Mouse (Mus musculus) heart, postnatal 0 days (tissue): ENCODE results near the gene Olfr1416.

Source experiments
- CTCF ChIP-seq: IDR thresholded peaks from 2 replicates; pipeline ENCODE4 v1.5.1; 2016; ENCODE audit warnings: antibody characterized with exemption, control low read depth, low read depth
- EP300 ChIP-seq: IDR thresholded peaks from 2 replicates; pipeline ENCODE4 v1.6.1; 2016; ENCODE audit warnings: antibody characterized with exemption, low read depth

DNA sequence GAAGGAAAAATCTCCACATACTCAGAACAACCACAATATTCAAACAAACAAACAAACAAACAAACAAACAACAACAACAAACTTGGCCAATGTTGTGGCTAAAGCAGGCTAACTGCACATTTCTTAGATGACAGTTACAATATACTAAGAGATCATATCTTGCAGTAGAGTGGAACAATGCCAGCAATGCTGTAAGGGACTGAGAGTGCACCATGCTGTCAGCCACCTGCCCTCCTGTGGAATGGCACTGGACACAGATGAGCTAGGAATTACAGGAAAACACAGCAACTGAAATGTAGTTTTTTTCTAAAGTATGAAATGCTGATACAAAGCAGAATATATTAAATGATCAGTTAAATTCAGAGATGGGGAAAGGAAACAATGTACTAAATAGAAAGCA lies 27.2 kb downstream of the Olfr1416 start:
- TF ChIP-seq CTCF = no peak
- no peak for TF ChIP-seq EP300
